Mouse (Mus musculus) stomach, postnatal 0 days (tissue): Measurements from ENCODE around the gene Arhgap1. TPM values are rescaled to one million over a fixed set of nuclear protein-coding genes. Genes with fewer than 3 reads are reported as not detected.

ENCODE experiments used
- ATAC-seq: fragments of 200-750 bp; cut with Nextera tagmentation; 2 replicates; pipeline ENCODE4 v1.8.0; 2017; ENCODE audit not compliant: low FRiP score, low TSS enrichment
- DNase-seq: peaks from one replicate; pipeline ENCODE4 v3.0.0-alpha.2; 2016; ENCODE audit warnings: low spot score
- H3K27ac ChIP-seq: fragments of 300-500 bp; sonication (generic); replicated peaks from 2 replicates; pipeline ENCODE4 v1.5.1; 2014; ENCODE audit warnings: mild to moderate bottlenecking, control low read depth
- H3K27me3 ChIP-seq: fragments of 300-500 bp; sonication (generic); 2 replicates; pipeline ENCODE4 v1.6.1; 2014; ENCODE audit warnings: low read length; ENCODE audit not compliant: control insufficient read depth, insufficient read depth
- H3K36me3 ChIP-seq: fragments of 300-500 bp; sonication (generic); 2 replicates; pipeline ENCODE4 v1.6.1; 2014; ENCODE audit warnings: low read length, mixed read lengths; ENCODE audit not compliant: control insufficient read depth, insufficient read depth
- H3K4me1 ChIP-seq: fragments of 300-500 bp; sonication (generic); replicated peaks from 2 replicates; pipeline ENCODE4 v1.6.1; 2014; ENCODE audit warnings: antibody characterized with exemption; ENCODE audit not compliant: control insufficient read depth, insufficient read depth
- H3K4me2 ChIP-seq: fragments of 300-500 bp; sonication (generic); replicated peaks from 2 replicates; pipeline ENCODE4 v1.6.1; 2014; ENCODE audit warnings: low read depth, mild to moderate bottlenecking, control low read depth, moderate library complexity
- H3K4me3 ChIP-seq: fragments of 300-500 bp; sonication (generic); 2 replicates; pipeline ENCODE4 v1.5.1; 2014; ENCODE audit warnings: low read depth, low read length, control low read depth
- H3K9ac ChIP-seq: fragments of 300-500 bp; sonication (generic); 2 replicates; pipeline ENCODE4 v1.6.1; 2014; ENCODE audit warnings: mild to moderate bottlenecking, low read length, control low read depth, mixed read lengths
- H3K9me3 ChIP-seq: fragments of 300-500 bp; sonication (generic); 2 replicates; pipeline ENCODE4 v1.6.1; 2016; ENCODE audit warnings: low read length; ENCODE audit not compliant: control insufficient read depth
- CTCF ChIP-seq: IDR thresholded peaks from 2 replicates; pipeline ENCODE4 v1.5.1; 2016; ENCODE audit warnings: antibody characterized with exemption, low read depth, mild to moderate bottlenecking, moderate library complexity
- EP300 ChIP-seq: optimal IDR thresholded peaks from 2 replicates; pipeline ENCODE3; 2016; ENCODE audit warnings: antibody characterized with exemption
- WGBS: fragments of 180-500 bp; shearing (Covaris S2); extraction: QIAGEN DNeasy Blood & Tissue Kit; methylation state at CpG from one replicate; pipeline ENCODE4 v1.1.7; 2014; 5-methylcytosine and 5-hydroxymethylcytosine counted together
- polyA plus RNA-seq: library from polyadenylated mRNA; unstranded; fragments of >200 nt; fragmentation: Nextera tagmentation; extraction: Ambion mirVana; gene quantifications from 2 replicates; pipeline ENCODE4 v1.2.1, GENCODE M21; 2015

Arhgap1 gene
- polyA plus RNA-seq, 1 experiment from 2014 or later, result 98.9 TPM

DNA sequence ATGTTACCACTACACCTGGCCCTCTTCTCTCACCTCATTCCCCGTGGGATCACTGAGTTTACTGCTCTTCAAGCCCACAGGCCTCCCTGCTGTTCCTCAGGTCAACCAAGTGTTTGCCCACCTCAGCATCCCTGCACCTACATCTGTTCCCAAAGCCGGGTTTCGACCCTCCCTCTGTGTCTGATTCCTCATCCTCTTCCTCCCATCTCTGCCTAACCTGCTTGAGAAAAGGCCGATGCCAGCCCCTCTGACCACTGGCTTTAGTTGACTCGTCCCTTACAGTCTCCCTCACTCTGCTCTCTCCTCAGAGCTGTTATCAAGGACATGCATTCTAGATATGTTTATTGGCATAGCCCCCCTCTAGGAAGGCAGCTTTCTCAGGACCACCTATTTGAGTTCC lies 22.2 kb upstream of the Arhgap1 start:
- H3K9ac ChIP-seq, result no peak overlapping the region
- no peak overlapping the region for H3K27ac ChIP-seq
- ATAC-seq (no peak), DNase-seq (no peak)
- TF ChIP-seq CTCF (no peak), EP300 (no peak)
- no peaks in the 10 kb centered on the region for H3K36me3 ChIP-seq
- no peaks in the 10 kb centered on the region for H3K27me3 ChIP-seq
- no peaks in the 10 kb centered on the region for H3K9me3 ChIP-seq
- 70% methylated on average over 5 of the region's 5 CpGs for WGBS
- H3K4me3 ChIP-seq, result no peak overlapping the region
- H3K4me2 ChIP-seq, result no peak overlapping the region
- no peaks in the 10 kb centered on the region for H3K4me1 ChIP-seq

DNA sequence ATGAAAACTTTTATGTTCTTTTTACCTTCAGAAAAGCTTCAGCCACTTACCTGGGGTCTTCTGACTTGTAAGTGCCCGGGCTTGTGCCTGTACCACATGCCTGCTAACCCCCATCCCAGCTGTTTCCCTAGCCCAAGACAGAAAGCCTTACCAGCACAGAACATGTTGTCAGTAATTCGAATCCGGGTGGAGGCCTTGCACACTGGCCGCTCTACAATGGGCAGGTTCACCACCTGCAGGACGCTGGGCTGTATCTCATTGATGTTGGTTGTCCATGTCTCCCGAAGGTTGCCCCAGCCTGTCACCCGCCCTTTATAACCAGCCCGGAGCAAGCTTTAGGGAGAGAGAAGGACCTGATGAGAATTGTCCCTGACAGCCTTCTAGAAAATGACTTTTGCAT lies 21.5 kb upstream of the Arhgap1 start:
- Histone ChIP-seq H3K9me3 (no peaks in the 10 kb centered on the region), H3K9ac (no peak overlapping the region), H3K4me2 (no peak overlapping the region), H3K4me1 (no peaks in the 10 kb centered on the region), H3K27me3 (no peaks in the 10 kb centered on the region), H3K27ac (no peak overlapping the region), H3K4me3 (no peak overlapping the region), H3K36me3 (no peaks in the 10 kb centered on the region)
- TF ChIP-seq CTCF, result no peak
- no peak for TF ChIP-seq EP300
- 87% methylated on average over 8 of the region's 8 CpGs for WGBS
- DNase-seq, result no peak
- ATAC-seq, result no peak

- H3K36me3 ChIP-seq, result no peaks in the 10 kb centered on the region
- no peak overlapping the region for H3K4me3 ChIP-seq
- H3K9me3 ChIP-seq, result no peaks in the 10 kb centered on the region
- H3K9ac ChIP-seq, result no peak overlapping the region
- WGBS, result 74% methylated on average over 18 of the region's 18 CpGs
- H3K27me3 ChIP-seq, result no peaks in the 10 kb centered on the region
- TF ChIP-seq CTCF (peak; percentile 18; the same call in 1 of the 2 replicates), EP300 (no peak)
- H3K27ac ChIP-seq, result no peak overlapping the region
- no peak; the same call in 1 of the 2 replicates for ATAC-seq
- no peak for DNase-seq
- H3K4me1 ChIP-seq, result no peaks in the 10 kb centered on the region
- no peak overlapping the region for H3K4me2 ChIP-seq
Observed at GRCm38 (mm10) chr2:91629682-91630081, 20.0 kb upstream of the Arhgap1 start.

GRCm38 (mm10) chr2:91630384-91630783 lies 19.3 kb upstream of the Arhgap1 start:
- Histone ChIP-seq H3K4me1 (no peaks in the 10 kb centered on the region), H3K4me3 (no peak overlapping the region), H3K9me3 (no peaks in the 10 kb centered on the region), H3K9ac (no peak overlapping the region), H3K27ac (no peak overlapping the region), H3K4me2 (no peak overlapping the region), H3K36me3 (no peaks in the 10 kb centered on the region), H3K27me3 (no peaks in the 10 kb centered on the region)
- DNase-seq, result no peak
- TF ChIP-seq CTCF (no peak), EP300 (no peak)
- WGBS, result 91% methylated on average over 12 of the region's 12 CpGs
- no peak for ATAC-seq

GRCm38 (mm10) chr2:91631826-91632225 lies 17.8 kb upstream of the Arhgap1 start:
- Histone ChIP-seq H3K9me3 (no peaks in the 10 kb centered on the region), H3K9ac (no peak overlapping the region), H3K27me3 (no peaks in the 10 kb centered on the region), H3K4me1 (no peaks in the 10 kb centered on the region), H3K36me3 (no peaks in the 10 kb centered on the region), H3K27ac (no peak overlapping the region), H3K4me2 (no peak overlapping the region), H3K4me3 (no peak overlapping the region)
- TF ChIP-seq EP300 (no peak), CTCF (no peak)
- WGBS, result 78% methylated on average over 5 of the region's 5 CpGs
- no peak for DNase-seq
- ATAC-seq, result no peak

- 74% methylated on average over 5 of the region's 5 CpGs for WGBS
- H3K9me3 ChIP-seq, result no peaks in the 10 kb centered on the region
- ATAC-seq, result 0 out of 2 replicates have a peak, but pooled peaks have one; percentile 25
- no peak overlapping the region for H3K27ac ChIP-seq
- TF ChIP-seq CTCF (no peak), EP300 (no peak)
- no peak overlapping the region for H3K4me2 ChIP-seq
- H3K36me3 ChIP-seq, result no peaks in the 10 kb centered on the region
- H3K4me3 ChIP-seq, result no peak overlapping the region
- H3K4me1 ChIP-seq, result no peaks in the 10 kb centered on the region
- DNase-seq, result no peak
- H3K27me3 ChIP-seq, result no peaks in the 10 kb centered on the region
- no peak overlapping the region for H3K9ac ChIP-seq
Observed at GRCm38 (mm10) chr2:91632316-91632715, 17.3 kb upstream of the Arhgap1 start.
